28 mouse cellular contexts compared by ENCODE assay signal in genomic region chr16:45118760-45119159, GRCm38 (mm10). TPM values are rescaled to one million over a fixed set of nuclear protein-coding genes. Genes with fewer than 3 reads are reported as not detected.
DNase-seq lines count a peak whose midpoint lies in the region; ATAC-seq and TF ChIP-seq lines count a peak whose summit lies in the region.
"Had no signal": no experiment of that assay in that cellular context is flagged by ENCODE, and none has a peak within 500 bp of the region (broad histone marks: within the 10 kb centered on the region; RNA-seq: fewer than 3 reads in every experiment).

No protein-coding gene starts in this region.

- 0 out of 2 replicates have a peak overlapping the region, but pooled peaks have one; percentile 10 for H3K27ac ChIP-seq in lung, embryonic 15.5 days
- no peak overlapping the region for H3K27ac ChIP-seq in lung, postnatal 0 days (ENCODE audit: low read length)
- no peak overlapping the region for H3K27ac ChIP-seq in CH12.LX (ENCODE audit: insufficient read depth, low read depth)
- H3K27ac ChIP-seq in neural tube, embryonic 15.5 days (replicated peaks): no peak overlapping the region
- H3K27ac ChIP-seq: embryonic facial prominence, embryonic 13.5 days; embryonic facial prominence, embryonic 15.5 days; forebrain, embryonic 10.5 days; forebrain, embryonic 12.5 days had no signal

- 0 out of 2 replicates have a peak, but pooled peaks cover 3% of the 10 kb centered on the region for H3K36me3 ChIP-seq in lung, embryonic 15.5 days
- no peaks in the 10 kb centered on the region for H3K36me3 ChIP-seq in lung, postnatal 0 days (ENCODE audit: insufficient read depth, low read length)
- H3K36me3 ChIP-seq in CH12.LX (replicated peaks in 1 of 2; ENCODE audit: control insufficient read depth in 1 of 2, insufficient read depth in 1 of 2, low read length in 1 of 2): no peaks in the 10 kb centered on the region
- no peaks in the 10 kb centered on the region for H3K36me3 ChIP-seq in neural tube, embryonic 15.5 days
- H3K36me3 ChIP-seq: forebrain, embryonic 10.5 days; forebrain, embryonic 12.5 days had no signal

- intact Hi-C loops in heart, postnatal 36 days (cut with DNase I): no loop called here

- no peak for TF ChIP-seq CTCF in lung, postnatal 0 days (IDR thresholded peaks at IDR 0.05)
- no peak for TF ChIP-seq CTCF in CH12.LX (conservative IDR thresholded peaks at IDR 0.05 in 1 of 2, IDR thresholded peaks at IDR 0.05 in 1 of 2; ENCODE audit: low read depth in 2 of 2, low read length in 2 of 2)

- no peak overlapping the region for H3K4me2 ChIP-seq in lung, embryonic 15.5 days
- H3K4me2 ChIP-seq in lung, postnatal 0 days (replicated peaks; ENCODE audit: low read depth, low read length): no peak overlapping the region
- H3K4me2 ChIP-seq in CH12.LX (ENCODE audit: insufficient read depth, low read depth, poor library complexity, severe bottlenecking): peak overlapping the region; percentile 15; the same call in 1 of the 2 replicates
- no peak overlapping the region for H3K4me2 ChIP-seq in neural tube, embryonic 15.5 days
- H3K4me2 ChIP-seq: embryonic facial prominence, embryonic 13.5 days; embryonic facial prominence, embryonic 15.5 days; forebrain, embryonic 12.5 days had no signal

- no peak overlapping the region for H3K4me3 ChIP-seq in lung, embryonic 15.5 days
- H3K4me3 ChIP-seq in lung, postnatal 0 days (ENCODE audit: low read depth, low read length): no peak overlapping the region
- H3K4me3 ChIP-seq in CH12.LX (replicated peaks in 1 of 3; ENCODE audit: low read depth in 2 of 3, low read length in 2 of 3, poor library complexity in 1 of 3): no peak overlapping the region
- no peak overlapping the region for H3K4me3 ChIP-seq in neural tube, embryonic 15.5 days (replicated peaks)
- H3K4me3 ChIP-seq: embryonic facial prominence, embryonic 13.5 days; embryonic facial prominence, embryonic 15.5 days; erythroblast, embryonic 14.5 days; forebrain, embryonic 10.5 days; forebrain, embryonic 12.5 days had no signal

- peaks cover 7% of the 10 kb centered on the region for H3K4me1 ChIP-seq in lung, embryonic 15.5 days
- H3K4me1 ChIP-seq in lung, postnatal 0 days (ENCODE audit: insufficient read depth, low read depth, low read length): no peaks in the 10 kb centered on the region
- H3K4me1 ChIP-seq in CH12.LX (ENCODE audit: control insufficient read depth in 1 of 2, insufficient read depth in 2 of 2): no peaks in the 10 kb centered on the region
- H3K4me1 ChIP-seq in neural tube, embryonic 15.5 days: 0 out of 2 replicates have a peak, but pooled peaks cover 4% of the 10 kb centered on the region
- H3K4me1 ChIP-seq: embryonic facial prominence, embryonic 15.5 days; forebrain, embryonic 10.5 days; forebrain, embryonic 12.5 days had no signal

- no peaks in the 10 kb centered on the region for H3K79me2 ChIP-seq in CH12.LX (replicated peaks; ENCODE audit: control insufficient read depth, extremely low read depth, insufficient read depth, poor library complexity, severe bottlenecking)

- no peak for ATAC-seq in lung, embryonic 15.5 days (ENCODE audit: borderline replicate concordance, extremely low read depth, low FRiP score, low TSS enrichment)
- peak; percentile 62 for ATAC-seq in lung, postnatal 0 days
- ATAC-seq in neural tube, embryonic 15.5 days (ENCODE audit: low FRiP score): no peak
- ATAC-seq: CD4-positive, CD25-positive, alpha-beta regulatory T cell, adult 4 months; forebrain, embryonic 14.5 days had no signal

- peak; percentile 36 for DNase-seq in heart, adult 11 months
- no peak for DNase-seq in heart, postnatal 36 days
- DNase-seq in lung, adult 18-20 months: no peak
- DNase-seq in lung, postnatal 0 days (ENCODE audit: low spot score): peak; percentile 57
- no peak for DNase-seq in lung, postnatal 4 days
- no peak for DNase-seq in CH12.LX (ENCODE audit: extremely low read depth)
- DNase-seq: adrenal gland, adult 2 months; adrenal gland, postnatal 10 days; adrenal gland, postnatal 25 days; B cell, adult 2 months; cerebellum, adult 11 months; cerebellum, adult 18-20 months; cerebellum, adult 8-10 months; cerebellum, adult 9-11 months; cerebellum, postnatal 14 days; cerebellum, postnatal 36 days; embryo, embryonic 11 days had no signal

- TF ChIP-seq POLR2A in CH12.LX (IDR thresholded peaks at IDR 0.05; ENCODE audit: low read depth, low read length): no peak

- H3K9ac ChIP-seq in lung, embryonic 15.5 days: no peak overlapping the region
- no peak overlapping the region for H3K9ac ChIP-seq in lung, postnatal 0 days (replicated peaks; ENCODE audit: low read depth)
- no peak overlapping the region for H3K9ac ChIP-seq in CH12.LX (ENCODE audit: insufficient read depth, low read depth)
- no peak overlapping the region for H3K9ac ChIP-seq in neural tube, embryonic 15.5 days (replicated peaks)
- H3K9ac ChIP-seq: embryonic facial prominence, embryonic 13.5 days; embryonic facial prominence, embryonic 15.5 days; forebrain, embryonic 12.5 days had no signal

- dilution Hi-C loops in CH12.LX (cut with MboI; ENCODE audit: extremely low pct_ligation_motif_present, extremely low pct_unique_long_range_greater_than_20kb, low sequenced_read_pairs): no loop called here

- TF ChIP-seq EP300 in lung, postnatal 0 days (IDR thresholded peaks at IDR 0.05): no peak
- no peak for TF ChIP-seq EP300 in CH12.LX (IDR thresholded peaks at IDR 0.05; ENCODE audit: low read length)

- in situ Hi-C loops in CH12.LX (cut with MboI; ENCODE audit: low pct_ligation_motif_present, low pct_unique_long_range_greater_than_20kb, low sequenced_read_pairs): no loop called here

- TF ChIP-seq RAD21 in CH12.LX (IDR thresholded peaks at IDR 0.05; ENCODE audit: low read depth, low read length): no peak

- WGBS in lung, embryonic 15.5 days: 49% methylated on average over 3 of the region's 3 CpGs
- WGBS in lung, postnatal 0 days: 53% methylated on average over 3 of the region's 3 CpGs
- WGBS in neural tube, embryonic 15.5 days: 78% methylated on average over 3 of the region's 3 CpGs

- H3K9me3 ChIP-seq in lung, embryonic 15.5 days: no peaks in the 10 kb centered on the region
- no peaks in the 10 kb centered on the region for H3K9me3 ChIP-seq in lung, postnatal 0 days (ENCODE audit: low read length)
- no peaks in the 10 kb centered on the region for H3K9me3 ChIP-seq in CH12.LX (replicated peaks; ENCODE audit: low read length)
- H3K9me3 ChIP-seq in neural tube, embryonic 15.5 days (replicated peaks): no peaks in the 10 kb centered on the region
- H3K9me3 ChIP-seq: embryonic facial prominence, embryonic 13.5 days; embryonic facial prominence, embryonic 15.5 days; forebrain, embryonic 10.5 days; forebrain, embryonic 12.5 days had no signal

- no peaks in the 10 kb centered on the region for H3K27me3 ChIP-seq in lung, embryonic 15.5 days
- no peaks in the 10 kb centered on the region for H3K27me3 ChIP-seq in lung, postnatal 0 days (replicated peaks; ENCODE audit: insufficient read depth, low read length)
- no peaks in the 10 kb centered on the region for H3K27me3 ChIP-seq in CH12.LX (replicated peaks)
- no peaks in the 10 kb centered on the region for H3K27me3 ChIP-seq in neural tube, embryonic 15.5 days (replicated peaks)
- H3K27me3 ChIP-seq: embryonic facial prominence, embryonic 13.5 days; embryonic facial prominence, embryonic 15.5 days; forebrain, embryonic 12.5 days had no signal

TF ChIP-seq in CH12.LX, 34 proteins besides CTCF, POLR2A, EP300 and RAD21:
- peak; percentile 7; the same call in 1 of the 2 replicates for TF ChIP-seq IRF4 (IDR thresholded peaks at IDR 0.05; ENCODE audit: low read depth, low read length)
- TF ChIP-seq MAX (IDR thresholded peaks at IDR 0.05; ENCODE audit: low read length): no peak

RNA-seq across cellular contexts. Expression of gene Ccdc80, which starts 25.6 kb away (rescaled TPM):
- total RNA-seq in heart, postnatal 36 days (2021): 10 to 100 TPM; 85.3 to 92.6 TPM
- polyA plus RNA-seq in lung, embryonic 15.5 days (2015; fragmentation: Nextera tagmentation; extraction: Ambion mirVana): 73.1 and 73.5 TPM in 2 replicates
- polyA plus RNA-seq in lung, postnatal 0 days (2015; fragmentation: Nextera tagmentation; extraction: Ambion mirVana): 62.4 and 81.7 TPM in 2 replicates
- total RNA-seq in CH12.LX (2012; rRNA removed) (9.5 TPM in 2 replicates), CH12.LX (2014; rRNA removed) (2.6 and 3.9 TPM in 2 replicates)
- 6.1 and 6.6 TPM in 2 replicates for polyA plus RNA-seq in CH12.LX (2012; ENCODE audit: insufficient read length, low read depth)
- 23.3 and 38.8 TPM in 2 replicates for polyA plus RNA-seq in neural tube, embryonic 15.5 days (2015; fragmentation: Nextera tagmentation; extraction: Ambion mirVana)
- total RNA-seq: common myeloid progenitor, adult 5-6 weeks; MEL had no signal

RNA-seq across cellular contexts. Expression of gene Slc35a5, which starts 39.7 kb away (rescaled TPM):
- total RNA-seq in heart, postnatal 36 days (2021): 10 to 100 TPM; 10.3 to 11.0 TPM
- 16.1 and 23.1 TPM in 2 replicates for polyA plus RNA-seq in lung, embryonic 15.5 days (2015; fragmentation: Nextera tagmentation; extraction: Ambion mirVana)
- polyA plus RNA-seq in lung, postnatal 0 days (2015; fragmentation: Nextera tagmentation; extraction: Ambion mirVana): 21.9 and 28.7 TPM in 2 replicates
- total RNA-seq in CH12.LX (2012; rRNA removed): 6.1 and 7.4 TPM in 2 replicates
- 5.7 and 6.1 TPM in 2 replicates for total RNA-seq in CH12.LX (2014; rRNA removed)
- polyA plus RNA-seq in CH12.LX (2012; ENCODE audit: insufficient read length, low read depth): 11.8 and 14.8 TPM in 2 replicates
- 33.4 and 35.1 TPM in 2 replicates for polyA plus RNA-seq in neural tube, embryonic 15.5 days (2015; fragmentation: Nextera tagmentation; extraction: Ambion mirVana)
- polyA plus RNA-seq: erythroblast, embryonic 14.5 days had no signal

RNA-seq across cellular contexts. Expression of gene Atg3, which starts 39.8 kb away (rescaled TPM):
- 10 to 100 TPM; 22.0 to 22.8 TPM for total RNA-seq in heart, postnatal 36 days (2021)
- polyA plus RNA-seq in lung, embryonic 15.5 days (2015; fragmentation: Nextera tagmentation; extraction: Ambion mirVana): 37.0 and 39.1 TPM in 2 replicates
- 53.9 and 55.8 TPM in 2 replicates for polyA plus RNA-seq in lung, postnatal 0 days (2015; fragmentation: Nextera tagmentation; extraction: Ambion mirVana)
- total RNA-seq in CH12.LX (2012; rRNA removed) (27.6 and 28.2 TPM in 2 replicates), CH12.LX (2014; rRNA removed) (43.0 and 46.3 TPM in 2 replicates)
- 67.5 and 68.3 TPM in 2 replicates for polyA plus RNA-seq in CH12.LX (2012; ENCODE audit: insufficient read length, low read depth)
- polyA plus RNA-seq in neural tube, embryonic 15.5 days (2015; fragmentation: Nextera tagmentation; extraction: Ambion mirVana): 54.5 and 60.5 TPM in 2 replicates

Comparison
In these comparisons a context has a peak if more than half of its experiments do, and no peak if none do; other contexts are left out.
1. DNase-seq: peak in heart, adult 11 months (single experiment) and lung, postnatal 0 days (single experiment); none in heart, postnatal 36 days (0 of 2), lung, adult 18-20 months (0 of 2), lung, postnatal 4 days (0 of 2) and CH12.LX (single experiment).